Mouse (Mus musculus) liver, embryonic 11.5 days (tissue): ENCODE results near the gene Zdhhc17. TPM values are rescaled to one million over a fixed set of nuclear protein-coding genes. Genes with fewer than 3 reads are reported as not detected.

Source experiments
- ATAC-seq: fragments of 200-750 bp; cut with Nextera tagmentation; replicated peaks from 2 replicates; pipeline ENCODE4 v1.8.0; 2017; ENCODE audit warnings: moderate number of reproducible peaks, mild to moderate bottlenecking, moderate TSS enrichment, moderate library complexity; ENCODE audit not compliant: low FRiP score
- DNase-seq: peaks from one replicate; pipeline ENCODE4 v3.0.0-alpha.2; 2017; ENCODE audit warnings: low spot score
- H3K27ac ChIP-seq: fragments of 300-500 bp; sonication (generic); 2 replicates; pipeline ENCODE4 v1.5.1; 2014; ENCODE audit warnings: mild to moderate bottlenecking, low read depth, low read length, control low read depth
- H3K27me3 ChIP-seq: fragments of 300-500 bp; sonication (generic); replicated peaks from 2 replicates; pipeline ENCODE4 v1.6.1; 2014; ENCODE audit warnings: low read length, mixed read lengths; ENCODE audit not compliant: control insufficient read depth, insufficient read depth
- H3K36me3 ChIP-seq: fragments of 300-500 bp; sonication (generic); 2 replicates; pipeline ENCODE4 v1.6.1; 2014; ENCODE audit warnings: mild to moderate bottlenecking, low read length, moderate library complexity, mixed read lengths; ENCODE audit not compliant: control insufficient read depth, insufficient read depth
- H3K4me1 ChIP-seq: fragments of 300-500 bp; sonication (generic); replicated peaks from 2 replicates; pipeline ENCODE4 v1.6.1; 2014; ENCODE audit warnings: low read length, mixed read lengths; ENCODE audit not compliant: control insufficient read depth, insufficient read depth
- H3K4me2 ChIP-seq: fragments of 300-500 bp; sonication (generic); 2 replicates; pipeline ENCODE4 v1.6.1; 2014; ENCODE audit warnings: mild to moderate bottlenecking, control low read depth, moderate library complexity
- H3K4me3 ChIP-seq: fragments of 300-500 bp; sonication (generic); 2 replicates; pipeline ENCODE4 v1.5.1; 2014; ENCODE audit warnings: low read depth, low read length, control low read depth
- H3K9ac ChIP-seq: fragments of 300-500 bp; sonication (generic); 2 replicates; pipeline ENCODE4 v1.6.1; 2014; ENCODE audit warnings: low read depth, low read length, control low read depth
- H3K9me3 ChIP-seq: fragments of 300-500 bp; sonication (generic); 2 replicates; pipeline ENCODE4 v1.6.1; 2016; ENCODE audit warnings: low read length, inconsistent platforms, mixed read lengths; ENCODE audit not compliant: control insufficient read depth
- WGBS: fragments of 180-500 bp; shearing (Covaris S2); extraction: QIAGEN DNeasy Blood & Tissue Kit; methylation state at CpG from one replicate; pipeline ENCODE4 v1.1.7; 2014; 5-methylcytosine and 5-hydroxymethylcytosine counted together
- polyA plus RNA-seq: library from polyadenylated mRNA; unstranded; fragments of >200 nt; fragmentation: Nextera tagmentation; extraction: Ambion mirVana; gene quantifications from 2 replicates; pipeline ENCODE4 v1.2.1, GENCODE M21; 2014

Gene Zdhhc17
- polyA plus RNA-seq, 1 experiment from 2014 or later: 14.7 TPM

- Histone ChIP-seq H3K4me3 (peak overlapping the region; percentile 85), H3K36me3 (no peaks in the 10 kb centered on the region), H3K27ac (peak overlapping the region; percentile 87; the same call in 1 of the 2 replicates), H3K4me2 (peak overlapping the region; percentile 96), H3K4me1 (peaks cover 10% of the 10 kb centered on the region), H3K9ac (peak overlapping the region; percentile 93), H3K9me3 (no peaks in the 10 kb centered on the region), H3K27me3 (no peaks in the 10 kb centered on the region)
- ATAC-seq (no peak), DNase-seq (peak; percentile 49)
- under 1% methylated on average over 19 of the region's 19 CpGs for WGBS
These were observed 713 bp upstream of the Zdhhc17 start for GRCm38 (mm10) chr10:111010480-111011225.

GRCm38 (mm10) chr10:111009113-111009640, 763 bp downstream of the Zdhhc17 start:
- H3K4me2 ChIP-seq: peak overlapping the region; percentile 96
- peak overlapping the region; percentile 85 for H3K4me3 ChIP-seq
- peaks cover 22% of the 10 kb centered on the region for H3K4me1 ChIP-seq

GRCm38 (mm10) chr10:111007687-111008086, 2.3 kb downstream of the Zdhhc17 start:
- Histone ChIP-seq H3K4me1 (peaks cover 22% of the 10 kb centered on the region), H3K9ac (no peak overlapping the region), H3K4me3 (peak overlapping the region; percentile 85; the same call in 1 of the 2 replicates), H3K27ac (no peak overlapping the region), H3K4me2 (peak overlapping the region; percentile 96), H3K27me3 (no peaks in the 10 kb centered on the region), H3K9me3 (no peaks in the 10 kb centered on the region), H3K36me3 (no peaks in the 10 kb centered on the region)
- DNase-seq: no peak
- ATAC-seq: no peak
- 60% methylated on average over 4 of the region's 4 CpGs for WGBS

More at GRCm38 (mm10) chr10:111009113-111009640, 763 bp downstream of the Zdhhc17 start:
- ATAC-seq (no peak), DNase-seq (no peak)
- H3K36me3 ChIP-seq: no peaks in the 10 kb centered on the region
- H3K27me3 ChIP-seq: no peaks in the 10 kb centered on the region
- peak overlapping the region; percentile 87 for H3K27ac ChIP-seq
- H3K9me3 ChIP-seq: no peaks in the 10 kb centered on the region
- under 1% methylated on average over 28 of the region's 28 CpGs for WGBS
- H3K9ac ChIP-seq: peak overlapping the region; percentile 93

- DNase-seq: no peak
These were observed 4.1 kb downstream of the Zdhhc17 start for GRCm38 (mm10) chr10:111005611-111006488.

GRCm38 (mm10) chr10:111004220-111004619, 5.7 kb downstream of the Zdhhc17 start:
- Histone ChIP-seq H3K4me1 (peaks cover 22% of the 10 kb centered on the region), H3K9ac (no peak overlapping the region), H3K9me3 (no peaks in the 10 kb centered on the region), H3K4me3 (no peak overlapping the region), H3K4me2 (no peak overlapping the region), H3K27ac (no peak overlapping the region), H3K27me3 (no peaks in the 10 kb centered on the region), H3K36me3 (no peaks in the 10 kb centered on the region)
- DNase-seq (no peak), ATAC-seq (no peak)
- 69% methylated on average over 6 of the region's 6 CpGs for WGBS

More at GRCm38 (mm10) chr10:111005611-111006488, 4.1 kb downstream of the Zdhhc17 start:
- Histone ChIP-seq H3K36me3 (no peaks in the 10 kb centered on the region), H3K27me3 (no peaks in the 10 kb centered on the region), H3K9me3 (no peaks in the 10 kb centered on the region), H3K4me1 (peaks cover 22% of the 10 kb centered on the region), H3K27ac (no peak overlapping the region), H3K4me2 (peak overlapping the region; percentile 52), H3K9ac (no peak overlapping the region), H3K4me3 (0 out of 2 replicates have a peak overlapping the region, but pooled peaks have one; percentile 3)
- WGBS: 33% methylated on average over 14 of the region's 14 CpGs
- peak; percentile 49; the same call in 1 of the 2 replicates for ATAC-seq

GRCm38 (mm10) chr10:110999201-110999600, 10.7 kb downstream of the Zdhhc17 start:
- ATAC-seq (no peak), DNase-seq (no peak)
- H3K36me3 ChIP-seq: no peaks in the 10 kb centered on the region
- no peak overlapping the region for H3K27ac ChIP-seq
- H3K9me3 ChIP-seq: no peaks in the 10 kb centered on the region
- H3K4me3 ChIP-seq: no peak overlapping the region
- H3K4me2 ChIP-seq: no peak overlapping the region
- H3K4me1 ChIP-seq: peaks cover 2% of the 10 kb centered on the region; the same call in 1 of the 2 replicates
- no peak overlapping the region for H3K9ac ChIP-seq
- no peaks in the 10 kb centered on the region for H3K27me3 ChIP-seq
- WGBS: 83% methylated on average over 5 of the region's 5 CpGs

- Histone ChIP-seq H3K9me3 (no peaks in the 10 kb centered on the region), H3K27me3 (no peaks in the 10 kb centered on the region), H3K4me1 (peaks cover 9% of the 10 kb centered on the region), H3K27ac (no peak overlapping the region), H3K36me3 (no peaks in the 10 kb centered on the region), H3K4me2 (no peak overlapping the region), H3K4me3 (no peak overlapping the region), H3K9ac (no peak overlapping the region)
- ATAC-seq (no peak), DNase-seq (no peak)
- 83% methylated on average over 6 of the region's 6 CpGs for WGBS
These were observed 12.8 kb downstream of the Zdhhc17 start for GRCm38 (mm10) chr10:110997180-110997579.

GRCm38 (mm10) chr10:110994761-110995160, 15.2 kb downstream of the Zdhhc17 start:
- Histone ChIP-seq H3K4me1 (peaks cover 23% of the 10 kb centered on the region), H3K9me3 (no peaks in the 10 kb centered on the region), H3K36me3 (no peaks in the 10 kb centered on the region), H3K27me3 (no peaks in the 10 kb centered on the region), H3K9ac (no peak overlapping the region), H3K4me3 (no peak overlapping the region), H3K27ac (no peak overlapping the region), H3K4me2 (no peak overlapping the region)
- ATAC-seq (no peak), DNase-seq (no peak)
- WGBS: 65% methylated on average over 5 of the region's 5 CpGs
